Mouse (Mus musculus): ENCODE measurements around the gene Vmp1.

Vmp1 gene

GRCm38 (mm10) chr11:86629941-86630340 lies 53.7 kb downstream of the Vmp1 start:
- DNase-seq (ENCODE audit: low spot score), result no peak

GRCm38 (mm10) chr11:86629445-86629844 lies 54.2 kb downstream of the Vmp1 start:
- DNase-seq (ENCODE audit: low spot score), result no peak

DNA sequence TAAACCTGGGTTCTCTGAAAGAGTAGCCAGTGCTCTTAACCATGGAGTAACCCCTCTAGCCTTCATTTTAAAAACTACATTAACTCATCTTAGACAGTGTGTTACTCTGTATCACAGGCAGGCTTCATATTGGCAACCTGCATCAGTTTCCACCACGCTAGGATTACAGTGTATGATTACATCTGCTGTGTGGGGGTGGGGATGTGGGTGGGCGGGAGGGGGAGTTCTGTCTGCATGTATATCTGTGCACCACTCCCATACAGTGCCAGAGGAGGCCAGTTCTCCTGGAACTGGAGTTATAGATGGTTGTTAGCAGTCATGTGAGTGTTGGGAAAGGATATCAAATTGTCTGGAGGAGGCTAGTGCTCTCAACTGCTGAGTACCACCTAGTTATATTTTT lies 55.2 kb downstream of the Vmp1 start:
- DNase-seq (ENCODE audit: low spot score), result no peak

DNA sequence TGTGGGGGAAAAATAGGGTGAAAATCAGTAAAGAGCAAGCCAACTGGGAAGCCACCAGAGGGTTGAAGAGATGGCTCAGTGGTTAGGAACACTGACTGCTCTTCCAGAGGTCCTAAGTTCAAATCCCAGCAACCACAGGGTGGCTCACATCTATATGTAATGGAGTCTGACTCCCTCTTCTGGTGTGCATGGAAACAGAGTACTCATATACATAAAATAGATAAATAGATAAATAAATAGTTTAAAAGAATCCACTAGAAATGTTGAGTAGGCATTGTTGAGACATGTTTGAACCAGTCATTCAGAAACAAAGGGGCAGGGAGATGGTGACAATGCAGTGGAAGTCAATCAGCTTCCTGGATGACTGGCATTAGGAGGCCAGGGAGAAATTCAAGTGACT lies 56.0 kb downstream of the Vmp1 start:
- no peak for DNase-seq (ENCODE audit: low spot score)

- DNase-seq (ENCODE audit: low spot score), result no peak
These were observed 56.9 kb downstream of the Vmp1 start for GRCm38 (mm10) chr11:86626714-86627113.

GRCm38 (mm10) chr11:86624237-86624941 lies 59.2 kb downstream of the Vmp1 start:
- peak; percentile 76 for DNase-seq (ENCODE audit: low spot score)

DNA sequence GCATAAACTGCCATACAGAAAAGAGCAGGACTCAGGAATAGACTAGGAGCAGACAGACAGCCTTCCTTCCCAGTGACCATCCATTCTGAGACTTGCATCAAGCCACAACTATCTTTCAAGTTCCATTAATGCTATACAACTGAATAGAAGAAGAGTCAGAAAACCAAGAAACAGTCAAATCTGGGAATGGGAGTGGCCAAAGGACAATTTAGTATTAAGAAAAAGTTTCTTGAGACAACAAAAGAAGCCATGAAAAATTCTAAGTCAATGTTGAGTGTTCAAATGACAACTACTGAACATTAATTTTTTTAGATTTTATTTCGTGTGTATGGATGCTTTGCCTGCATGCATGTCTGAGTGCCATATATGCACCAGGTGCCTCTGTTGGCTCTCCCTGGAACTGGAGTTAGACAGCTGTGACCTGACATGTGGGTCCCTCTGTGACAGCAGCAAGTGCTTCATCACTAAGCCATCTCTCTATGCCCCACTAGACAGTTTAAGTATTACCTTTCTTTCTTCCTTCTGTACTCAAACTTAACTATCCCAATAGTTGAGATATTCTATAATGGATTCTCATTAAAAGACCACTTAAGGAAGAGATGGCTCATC lies 60.1 kb downstream of the Vmp1 start:
- no peak for DNase-seq (ENCODE audit: low spot score)

DNA sequence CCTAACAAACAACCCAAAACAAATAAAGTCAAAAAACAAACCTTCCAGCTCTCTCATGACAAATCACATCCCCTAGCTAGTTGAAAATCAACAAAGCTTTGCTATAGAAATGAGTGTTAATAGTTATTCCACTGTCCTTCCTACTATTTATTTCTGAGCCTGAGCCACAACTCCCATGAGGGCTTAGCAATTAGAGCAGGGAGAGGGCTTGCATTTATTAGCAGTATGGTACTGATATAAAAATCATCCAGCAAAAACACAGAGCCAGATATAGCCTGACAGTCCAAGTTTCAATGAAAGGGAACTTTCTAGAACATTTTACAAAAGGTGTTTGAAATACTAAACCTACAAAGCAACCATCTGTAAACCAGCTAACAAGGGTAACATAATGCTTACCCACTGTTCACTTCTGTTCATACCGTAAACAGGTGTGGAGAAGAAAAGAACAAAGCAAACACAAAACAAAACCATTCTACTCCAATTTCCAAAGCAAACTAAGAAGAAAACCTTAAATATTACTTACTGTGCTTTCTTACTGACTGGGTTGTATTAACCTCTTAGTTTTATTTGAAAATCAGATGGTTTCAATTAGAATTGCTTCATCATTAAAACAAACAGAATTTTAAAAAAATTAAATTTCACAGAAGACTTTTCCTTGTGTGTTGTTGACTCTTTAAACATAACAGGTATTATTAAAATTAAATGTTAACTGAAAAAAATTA lies 61.3 kb downstream of the Vmp1 start:
- no peak for DNase-seq (ENCODE audit: low spot score)

DNA sequence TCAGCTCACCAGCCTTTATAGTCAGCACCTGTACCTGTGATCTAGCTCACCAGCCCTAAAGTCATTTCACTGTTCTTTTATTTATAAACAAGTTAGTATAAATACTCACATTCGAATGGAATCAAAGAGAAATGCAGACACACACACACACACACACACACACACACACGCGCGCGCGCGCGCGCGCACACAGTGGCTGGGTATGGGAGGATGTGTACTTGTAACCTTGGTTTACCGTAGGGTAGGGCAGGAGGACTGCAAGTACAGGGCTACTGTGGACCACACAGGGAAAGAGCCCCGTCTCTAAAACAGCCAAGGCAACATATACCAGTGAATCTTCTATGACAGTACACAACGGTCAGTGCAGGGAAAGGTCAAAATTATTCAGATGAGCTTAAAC lies 62.5 kb downstream of the Vmp1 start:
- DNase-seq (ENCODE audit: low spot score), result no peak

- no peak for DNase-seq (ENCODE audit: low spot score)
These were observed 64.9 kb downstream of the Vmp1 start for GRCm38 (mm10) chr11:86618548-86619335.

DNA sequence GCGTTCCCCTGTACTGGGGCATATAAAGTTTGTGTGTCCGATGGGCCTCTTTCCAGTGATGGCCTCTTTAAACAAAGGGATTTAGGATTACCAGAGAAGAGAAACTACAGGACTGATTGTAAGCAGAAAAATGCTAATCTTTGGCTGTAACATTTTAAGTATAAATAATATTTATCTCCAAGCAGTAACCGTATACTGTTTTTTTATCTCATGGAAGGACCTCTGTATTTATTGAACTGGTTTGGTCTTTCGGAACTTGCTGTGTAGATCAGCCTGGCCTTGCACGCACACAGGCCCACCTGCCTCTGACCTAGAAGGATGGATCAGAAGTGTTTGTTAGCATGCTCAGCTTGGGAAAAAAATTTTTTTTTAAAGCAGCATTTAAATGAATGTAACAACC lies 69.0 kb downstream of the Vmp1 start:
- no peak for DNase-seq (ENCODE audit: low spot score)

- peak; percentile 65 for DNase-seq (ENCODE audit: low spot score)
These were observed 69.5 kb downstream of the Vmp1 start for GRCm38 (mm10) chr11:86614056-86614530.

- no peak for DNase-seq (ENCODE audit: low spot score)
These were observed 71.6 kb downstream of the Vmp1 start for GRCm38 (mm10) chr11:86611991-86612390.

- DNase-seq (ENCODE audit: low spot score), result no peak
These were observed 73.4 kb downstream of the Vmp1 start for GRCm38 (mm10) chr11:86610239-86610638.

DNA sequence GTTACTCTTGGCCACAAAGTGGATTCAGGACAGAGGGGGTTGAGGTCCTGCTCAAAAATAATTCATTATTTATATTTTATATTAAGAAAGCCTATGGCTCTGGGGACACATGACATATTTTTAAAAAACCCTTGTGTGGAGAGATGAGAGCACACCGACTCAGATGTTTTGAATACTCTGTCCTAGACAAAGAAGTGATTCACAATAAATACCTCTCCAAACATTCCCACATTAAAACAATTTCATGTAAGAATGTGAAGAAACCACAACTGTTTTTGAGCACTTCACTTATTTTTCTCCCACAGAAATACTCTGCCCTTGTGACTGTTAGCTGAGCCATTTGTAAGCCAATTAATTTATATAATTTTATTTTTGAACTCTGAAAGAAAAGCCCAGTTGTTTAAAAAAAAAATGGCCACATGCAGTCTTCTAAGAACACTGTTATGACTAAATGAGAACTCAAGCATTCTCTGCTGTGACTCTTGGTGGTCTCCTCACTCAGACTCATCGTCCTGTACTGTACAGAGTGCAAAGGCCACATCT lies 75.8 kb downstream of the Vmp1 start:
- DNase-seq (ENCODE audit: low spot score), result no peak

GRCm38 (mm10) chr11:86606621-86607339 lies 76.9 kb downstream of the Vmp1 start:
- DNase-seq (ENCODE audit: low spot score), result no peak

DNA sequence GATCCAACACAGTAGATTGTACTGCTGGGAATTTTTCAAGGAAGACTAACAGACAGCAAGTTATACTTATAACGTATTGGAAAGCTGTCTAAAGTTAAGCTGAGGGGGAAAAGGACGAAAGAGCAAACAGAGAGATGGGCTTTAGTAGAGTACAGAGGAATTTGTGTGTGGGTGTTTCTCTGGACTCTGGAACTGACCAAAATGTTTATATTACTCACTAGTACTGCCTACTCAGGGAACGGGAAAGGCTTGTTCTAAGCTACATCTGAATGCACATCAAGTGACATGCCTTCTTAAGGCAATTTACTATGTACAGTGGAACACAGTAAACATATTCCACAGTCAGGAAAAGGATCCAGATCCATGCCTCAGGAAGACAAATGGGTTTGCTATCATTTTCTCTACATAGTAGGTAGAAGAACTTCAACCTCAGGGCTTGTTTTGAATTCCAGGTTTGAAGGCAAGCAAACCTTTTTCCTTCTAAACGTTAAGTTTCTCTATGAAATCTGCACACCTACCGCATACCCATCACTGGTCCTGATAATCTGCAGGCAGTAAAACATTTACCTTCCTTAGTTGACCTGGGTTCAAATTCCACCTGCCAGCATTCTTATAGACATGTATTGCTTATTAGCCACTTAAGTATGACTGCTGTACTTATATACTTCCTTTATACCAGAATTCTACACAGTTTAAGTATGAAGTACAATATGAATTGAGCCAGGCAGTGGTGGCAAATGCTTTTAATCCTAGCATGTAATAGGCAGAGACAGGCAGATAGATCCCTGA lies 78.7 kb downstream of the Vmp1 start:
- DNase-seq (ENCODE audit: low spot score), result no peak

GRCm38 (mm10) chr11:86604289-86604688 lies 79.3 kb downstream of the Vmp1 start:
- no peak for DNase-seq (ENCODE audit: low spot score)

- peak; percentile 62 for DNase-seq (ENCODE audit: low spot score)
These were observed 79.9 kb downstream of the Vmp1 start for GRCm38 (mm10) chr11:86603719-86604118.

- no peak for DNase-seq (ENCODE audit: low spot score)
These were observed 81.5 kb downstream of the Vmp1 start for GRCm38 (mm10) chr11:86602116-86602515.

DNA sequence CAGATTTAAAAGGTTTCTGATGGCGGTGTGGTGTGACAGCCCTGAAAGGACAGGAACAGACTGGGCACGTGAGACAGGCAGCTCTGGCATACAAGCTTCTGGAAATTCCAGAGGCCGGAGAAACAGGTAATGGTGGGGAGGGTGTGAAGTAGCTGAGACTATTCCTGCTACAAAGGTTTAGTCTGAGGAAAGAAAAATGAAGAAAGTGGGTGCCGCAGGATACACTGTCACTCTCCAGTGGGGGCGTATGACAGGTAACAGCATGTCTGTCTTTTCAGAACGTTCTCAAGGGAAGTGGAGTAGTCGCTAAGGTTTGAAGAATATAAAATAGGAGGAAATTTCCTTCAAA lies 83.5 kb downstream of the Vmp1 start:
- DNase-seq (ENCODE audit: low spot score), result no peak
